ENCODE assay signal across 15 mouse cellular contexts in the genomic region with DNA sequence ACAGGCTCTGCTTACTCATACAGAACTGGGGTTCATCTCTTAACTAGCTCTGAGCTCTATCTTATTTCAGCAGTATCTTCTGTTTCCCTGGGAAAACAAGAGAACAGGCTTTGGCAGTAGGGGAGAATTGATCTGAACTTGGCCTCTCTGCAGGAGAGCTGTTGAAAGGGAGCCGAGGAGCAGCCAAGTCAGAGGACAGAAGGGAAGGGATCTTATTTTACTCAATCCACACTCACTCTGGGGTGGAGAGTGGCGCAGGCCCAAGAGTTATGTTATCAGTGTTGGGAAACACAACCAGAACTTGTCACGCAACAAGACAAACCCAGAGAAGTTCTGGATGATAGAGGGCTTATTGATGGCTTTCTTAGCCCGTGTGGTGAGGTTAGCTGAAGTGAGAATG.
A peak's percentile ranks its signal among the peaks of the same experiment; 100 is the strongest.
DNase-seq lines count a peak whose midpoint lies in the region; ATAC-seq and TF ChIP-seq lines count a peak whose summit lies in the region.
"Had no signal": no experiment of that assay in that cellular context is flagged by ENCODE, and none has a peak within 500 bp of the region (broad histone marks: within the 10 kb centered on the region; RNA-seq: fewer than 3 reads in every experiment).

No protein-coding gene starts in this region.

- H3K36me3 ChIP-seq in heart, embryonic 15.5 days = no peaks in the 10 kb centered on the region
- H3K36me3 ChIP-seq in hindbrain, embryonic 11.5 days (ENCODE audit: control insufficient read depth, insufficient read depth, low read length) = no peaks in the 10 kb centered on the region
- no peaks in the 10 kb centered on the region for H3K36me3 ChIP-seq in kidney, adult 2 months (ENCODE audit: control insufficient read depth, insufficient read depth, low read length)
- H3K36me3 ChIP-seq: embryonic facial prominence, embryonic 12.5 days; hindbrain, embryonic 10.5 days; liver, embryonic 12.5 days had no signal

- no peaks in the 10 kb centered on the region for H3K27me3 ChIP-seq in heart, embryonic 15.5 days
- H3K27me3 ChIP-seq in hindbrain, embryonic 11.5 days (ENCODE audit: control insufficient read depth, insufficient read depth, low read length) = no peaks in the 10 kb centered on the region
- no peaks in the 10 kb centered on the region for H3K27me3 ChIP-seq in kidney, adult 2 months (replicated peaks; ENCODE audit: control insufficient read depth, insufficient read depth, low read length)
- H3K27me3 ChIP-seq: embryonic facial prominence, embryonic 12.5 days; liver, embryonic 12.5 days had no signal

- no peaks in the 10 kb centered on the region for H3K9me3 ChIP-seq in heart, embryonic 15.5 days (replicated peaks)
- H3K9me3 ChIP-seq in hindbrain, embryonic 11.5 days (ENCODE audit: control insufficient read depth, low read length) = no peaks in the 10 kb centered on the region
- H3K9me3 ChIP-seq: embryonic facial prominence, embryonic 12.5 days; hindbrain, embryonic 10.5 days; liver, embryonic 12.5 days had no signal

- DNase-seq in adrenal gland, postnatal 10 days = peak; percentile 54
- no peak for DNase-seq in adrenal gland, adult 18-20 months (ENCODE audit: low spot score in 2 of 2)
- DNase-seq in adrenal gland, postnatal 36 days = peak; percentile 14 to 37
- peak; percentile 59 for DNase-seq in lung, postnatal 10 days
- no peak for DNase-seq in hindbrain, embryonic 11.5 days (ENCODE audit: low spot score)
- no peak for DNase-seq in kidney, adult 2 months
- no peak for DNase-seq in MN1 (ENCODE audit: low spot score)
- DNase-seq: cerebellum, adult 9-11 months; thymus, postnatal 25 days had no signal

- peaks cover 13% of the 10 kb centered on the region for H3K4me1 ChIP-seq in heart, embryonic 15.5 days (replicated peaks)
- H3K4me1 ChIP-seq in hindbrain, embryonic 11.5 days (replicated peaks; ENCODE audit: control insufficient read depth, insufficient read depth, low read length) = no peaks in the 10 kb centered on the region
- H3K4me1 ChIP-seq in kidney, adult 2 months (ENCODE audit: control insufficient read depth, insufficient read depth, low read length) = no peaks in the 10 kb centered on the region
- H3K4me1 ChIP-seq: liver, embryonic 12.5 days had no signal

- 0 out of 2 replicates have a peak overlapping the region, but pooled peaks have one; percentile 28 for H3K27ac ChIP-seq in heart, embryonic 15.5 days
- H3K27ac ChIP-seq in hindbrain, embryonic 11.5 days (ENCODE audit: low read depth, low read length) = no peak overlapping the region
- H3K27ac ChIP-seq in kidney, adult 2 months (ENCODE audit: insufficient read depth, low read depth, low read length) = no peak overlapping the region
- H3K27ac ChIP-seq: embryonic facial prominence, embryonic 12.5 days; hindbrain, embryonic 10.5 days; liver, embryonic 12.5 days had no signal

- 34% methylated on average over 4 of the region's 4 CpGs for WGBS in heart, embryonic 15.5 days
- 84% methylated on average over 4 of the region's 4 CpGs for WGBS in hindbrain, embryonic 11.5 days
- 87% methylated on average over 4 of the region's 4 CpGs for WGBS in kidney, adult 2 months

- TF ChIP-seq POLR2A in kidney, adult 2 months (IDR thresholded peaks at IDR 0.05; ENCODE audit: low read depth, low read length) = no peak

- 0 out of 2 replicates have a peak, but pooled peaks have one; percentile 23 for ATAC-seq in heart, embryonic 15.5 days (replicated peaks; ENCODE audit: insufficient number of reproducible peaks, insufficient read depth, low FRiP score, low read depth)
- no peak for ATAC-seq in hindbrain, embryonic 11.5 days (ENCODE audit: low FRiP score)
- ATAC-seq: forebrain, embryonic 14.5 days; liver, embryonic 12.5 days had no signal

- no peak overlapping the region for H3K4me3 ChIP-seq in heart, embryonic 15.5 days
- H3K4me3 ChIP-seq in hindbrain, embryonic 11.5 days (ENCODE audit: low read depth, low read length) = no peak overlapping the region
- H3K4me3 ChIP-seq in kidney, adult 2 months (ENCODE audit: insufficient read depth, low read depth, low read length) = no peak overlapping the region
- H3K4me3 ChIP-seq: embryonic facial prominence, embryonic 12.5 days; hindbrain, embryonic 10.5 days; liver, embryonic 12.5 days had no signal

- H3K4me2 ChIP-seq in heart, embryonic 15.5 days = no peak overlapping the region
- H3K4me2 ChIP-seq in hindbrain, embryonic 11.5 days (replicated peaks; ENCODE audit: low read depth, low read length) = no peak overlapping the region
- H3K4me2 ChIP-seq: embryonic facial prominence, embryonic 12.5 days; liver, embryonic 12.5 days; midbrain, embryonic 11.5 days had no signal

- no peak overlapping the region for H3K9ac ChIP-seq in heart, embryonic 15.5 days
- H3K9ac ChIP-seq in hindbrain, embryonic 11.5 days (ENCODE audit: low read depth, low read length) = no peak overlapping the region
- H3K9ac ChIP-seq: embryonic facial prominence, embryonic 12.5 days; liver, embryonic 12.5 days had no signal

- TF ChIP-seq CTCF in kidney, adult 2 months (conservative IDR thresholded peaks at IDR 0.05; ENCODE audit: insufficient read depth, insufficient read length, low read depth, low read length) = no peak

Comparison
In these comparisons a context has a peak if more than half of its experiments do, and no peak if none do; other contexts are left out.
1. DNase-seq: peak in adrenal gland, postnatal 10 days (single experiment), adrenal gland, postnatal 36 days (2 of 2) and lung, postnatal 10 days (single experiment); none in adrenal gland, adult 18-20 months (0 of 2), hindbrain, embryonic 11.5 days (single experiment), kidney, adult 2 months (single experiment) and MN1 (single experiment).